Mouse (Mus musculus): ENCODE results near the gene Topbp1.

Topbp1 gene

GRCm38 (mm10) chr9:103379199-103379598 lies 74.2 kb downstream of the Topbp1 start:
- in situ Hi-C loops (cut with MboI; ENCODE audit: unreplicated experiment in 2 of 2): no loop called here

DNA sequence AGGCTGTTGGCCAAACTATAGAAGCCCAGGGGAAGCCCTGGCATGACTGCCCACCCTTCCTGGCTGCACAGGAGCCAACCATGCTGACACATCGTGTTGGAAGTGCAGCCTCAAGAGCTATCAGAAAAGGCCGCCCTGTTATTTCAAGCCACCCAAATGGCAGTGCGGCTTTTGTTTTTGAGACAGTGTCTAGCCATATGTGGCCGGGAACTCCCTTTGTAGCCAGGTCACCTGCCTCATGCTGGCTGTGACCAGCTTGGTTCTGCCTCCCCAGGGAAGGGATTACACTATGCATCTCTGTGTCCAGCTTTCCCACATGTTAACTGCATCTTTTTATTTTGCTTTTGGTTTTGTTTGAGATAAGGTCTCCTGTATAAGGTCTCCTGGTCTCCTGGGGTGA lies 75.6 kb downstream of the Topbp1 start:
- in situ Hi-C loops (cut with MboI; ENCODE audit: unreplicated experiment in 2 of 2): loop anchor here in 1 of 2 experiments (5.0 kb wide), 1 partner anchor 37 kb away; no protein-coding TSS in a partner anchor

- in situ Hi-C loops (cut with MboI; ENCODE audit: unreplicated experiment in 2 of 2): loop anchor here in 1 of 2 experiments (5.0 kb wide), 1 partner anchor 34 kb away; no protein-coding TSS in a partner anchor
These were observed 78.0 kb downstream of the Topbp1 start for GRCm38 (mm10) chr9:103382989-103383388.

DNA sequence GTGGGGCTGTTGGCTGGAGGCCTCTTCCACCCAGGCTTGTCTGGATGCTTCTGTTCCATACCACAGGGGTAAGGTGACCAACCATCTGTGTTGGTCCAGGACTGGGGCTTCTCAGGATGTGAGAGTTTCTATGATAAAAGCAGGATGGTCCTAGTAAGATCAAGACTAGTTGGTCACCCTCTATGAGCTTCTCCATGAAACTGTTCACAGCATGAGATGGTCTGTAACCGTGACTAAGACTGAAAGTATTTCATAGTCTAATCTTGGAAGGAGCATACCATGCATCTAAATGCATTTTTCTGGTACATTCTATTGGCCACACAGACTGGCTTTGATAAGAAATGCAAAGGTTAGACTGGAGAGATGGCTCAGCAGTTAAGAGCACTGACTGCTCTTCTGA lies 78.6 kb downstream of the Topbp1 start:
- in situ Hi-C loops (cut with MboI; ENCODE audit: unreplicated experiment in 2 of 2): loop anchor here in 1 of 2 experiments (5.0 kb wide), 1 partner anchor 34 kb away; no protein-coding TSS in a partner anchor

GRCm38 (mm10) chr9:103384141-103384796 lies 79.3 kb downstream of the Topbp1 start:
- in situ Hi-C loops (cut with MboI; ENCODE audit: unreplicated experiment in 2 of 2): loop anchor here in 1 of 2 experiments (5.0 kb wide), 1 partner anchor 33 kb away; no protein-coding TSS in a partner anchor

GRCm38 (mm10) chr9:103385600-103385999 lies 80.6 kb downstream of the Topbp1 start:
- in situ Hi-C loops (cut with MboI; ENCODE audit: unreplicated experiment in 2 of 2): no loop called here

- in situ Hi-C loops (cut with MboI; ENCODE audit: unreplicated experiment in 2 of 2): no loop called here
These were observed 81.6 kb downstream of the Topbp1 start for GRCm38 (mm10) chr9:103386573-103386972.

- in situ Hi-C loops (cut with MboI; ENCODE audit: unreplicated experiment in 2 of 2): no loop called here
These were observed 82.1 kb downstream of the Topbp1 start for GRCm38 (mm10) chr9:103387011-103387653.

GRCm38 (mm10) chr9:103389261-103389660 lies 84.2 kb downstream of the Topbp1 start:
- in situ Hi-C loops (cut with MboI; ENCODE audit: unreplicated experiment in 2 of 2): no loop called here

- in situ Hi-C loops (cut with MboI; ENCODE audit: unreplicated experiment in 2 of 2): no loop called here
These were observed 86.9 kb downstream of the Topbp1 start for GRCm38 (mm10) chr9:103391796-103392372.

DNA sequence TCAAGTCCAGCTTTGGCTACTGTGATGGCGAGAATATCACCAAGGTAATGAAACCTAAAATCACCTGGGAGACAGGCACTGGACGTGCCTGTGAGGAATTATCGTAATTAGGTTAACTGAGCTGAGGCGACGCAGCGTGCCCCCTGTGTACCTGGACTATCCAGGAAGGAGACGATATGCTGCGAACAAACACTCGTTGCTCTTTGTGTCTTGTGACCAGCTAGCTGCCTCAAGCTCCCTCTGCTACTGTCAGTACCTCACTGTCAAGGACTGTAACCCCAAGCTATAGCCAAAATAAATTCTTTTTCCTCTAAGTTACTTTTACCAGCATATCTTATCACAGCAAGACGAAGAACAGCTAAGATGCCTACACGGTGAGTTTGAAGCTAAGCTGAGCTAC lies 88.2 kb downstream of the Topbp1 start:
- in situ Hi-C loops (cut with MboI; ENCODE audit: unreplicated experiment in 2 of 2): no loop called here

DNA sequence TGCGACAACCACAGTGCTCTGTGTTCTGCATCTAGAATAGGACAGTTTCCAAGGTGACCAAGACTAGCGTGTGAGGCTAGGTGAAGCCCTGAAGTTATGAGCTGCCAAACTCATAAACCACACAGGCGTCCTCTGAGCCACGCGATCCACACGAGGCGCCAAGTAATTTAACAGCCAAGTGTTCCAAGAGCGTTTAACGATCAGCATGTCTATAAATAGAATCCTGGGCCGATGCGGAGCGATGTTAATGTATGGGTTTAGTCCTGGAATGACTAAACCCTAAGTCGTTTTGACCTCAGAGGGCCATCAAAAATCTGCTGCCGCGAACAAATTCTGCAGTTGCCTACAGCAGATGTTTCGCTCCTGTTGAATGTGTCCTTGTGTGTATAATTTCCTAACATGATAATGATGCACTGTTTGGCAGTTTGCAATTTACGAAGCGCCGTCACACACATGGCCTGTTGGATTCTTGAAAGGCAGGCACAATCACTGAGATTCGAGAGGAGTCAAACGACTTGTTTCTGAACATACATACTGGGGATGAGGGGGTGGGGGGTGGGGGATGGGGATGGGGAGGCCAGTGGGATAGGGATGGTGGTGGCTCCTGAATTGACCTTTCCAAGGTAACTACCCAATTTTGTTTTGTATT lies 93.6 kb downstream of the Topbp1 start:
- in situ Hi-C loops (cut with MboI; ENCODE audit: unreplicated experiment in 2 of 2): no loop called here
